Mouse (Mus musculus) liver, adult 2 months (tissue): ENCODE measurements around the gene Adamts7.

ENCODE experiments used
- CTCF ChIP-seq: fragments of 200-500 bp; IDR thresholded peaks from 2 replicates; pipeline ENCODE4 v1.5.1; 2011; ENCODE audit warnings: low read depth, low read length, control low read depth
- POLR2A ChIP-seq: fragments of 200-500 bp; IDR thresholded peaks from 2 replicates; pipeline ENCODE4 v1.6.1; 2011; ENCODE audit warnings: low read length, control low read depth; ENCODE audit not compliant: insufficient read depth; ENCODE audit errors: extremely low read depth

DNA sequence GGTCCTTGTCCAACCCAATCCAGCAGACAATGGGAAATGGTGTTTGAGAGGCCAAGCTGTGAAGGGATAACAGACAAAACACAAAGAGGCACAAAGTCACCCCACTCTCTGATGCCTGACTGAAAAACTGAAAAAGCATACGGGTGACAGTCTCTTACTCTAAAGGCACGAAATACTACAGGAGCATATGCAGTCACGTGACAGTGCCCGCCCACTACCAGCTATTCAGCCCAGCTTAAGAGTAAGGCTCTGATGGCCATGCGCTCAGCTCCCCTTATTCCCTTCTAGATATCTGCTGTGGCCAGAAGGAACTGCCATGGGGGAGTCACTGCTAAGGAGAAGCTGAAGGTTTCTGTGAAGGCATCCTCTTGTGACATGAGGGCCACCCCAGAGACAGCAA lies 82.9 kb downstream of the Adamts7 start:
- no peak for TF ChIP-seq CTCF
- no peak for TF ChIP-seq POLR2A
